8 mouse cellular contexts compared by ENCODE assay signal in genomic region chr6:88906369-88907108, GRCm38 (mm10). TPM values are rescaled to one million over a fixed set of nuclear protein-coding genes. Genes with fewer than 3 reads are reported as not detected.
DNase-seq lines count a peak whose midpoint lies in the region; ATAC-seq and TF ChIP-seq lines count a peak whose summit lies in the region.

No protein-coding gene starts in this region.

- WGBS in limb, embryonic 14.5 days = 17% methylated on average over 16 of the region's 16 CpGs
- 19% methylated on average over 16 of the region's 16 CpGs for WGBS in midbrain, embryonic 15.5 days

- H3K27me3 ChIP-seq in limb, embryonic 14.5 days (ENCODE audit: control insufficient read depth, insufficient read depth, low read length) = no peaks in the 10 kb centered on the region
- no peaks in the 10 kb centered on the region for H3K27me3 ChIP-seq in midbrain, embryonic 15.5 days (replicated peaks)

- H3K4me1 ChIP-seq in cortical plate, adult 2 months (ENCODE audit: control insufficient read depth, insufficient read depth, low read length) = peaks cover 5% of the 10 kb centered on the region
- peaks cover 16% of the 10 kb centered on the region for H3K4me1 ChIP-seq in limb, embryonic 14.5 days (ENCODE audit: control insufficient read depth, insufficient read depth, low read length)
- H3K4me1 ChIP-seq in midbrain, embryonic 15.5 days = peaks cover 30% of the 10 kb centered on the region

- DNase-seq in A20 (ENCODE audit: low read depth, low spot score) = peak; percentile 68
- peak; percentile 60 for DNase-seq in T-cell, adult 2 months (ENCODE audit: low spot score)
- DNase-seq in heart, adult 18-20 months = peak; percentile 73 to 77
- DNase-seq in kidney, adult 11 months = peak; percentile 76
- peak; percentile 74 for DNase-seq in limb, embryonic 14.5 days (ENCODE audit: low spot score)
- peak; percentile 70 to 82 for DNase-seq in spleen, postnatal 4 days (ENCODE audit: low spot score in 2 of 2)

- TF ChIP-seq CTCF in cortical plate, adult 2 months (IDR thresholded peaks at IDR 0.05; ENCODE audit: extremely low read depth, insufficient read depth, low read length) = peak; percentile 89

- H3K4me3 ChIP-seq in cortical plate, adult 2 months (ENCODE audit: insufficient read depth, low read length) = no peak overlapping the region
- no peak overlapping the region for H3K4me3 ChIP-seq in limb, embryonic 14.5 days (replicated peaks; ENCODE audit: low read length)
- no peak overlapping the region for H3K4me3 ChIP-seq in midbrain, embryonic 15.5 days

- peak; percentile 23; the same call in 1 of the 2 replicates for ATAC-seq in limb, embryonic 14.5 days (ENCODE audit: low FRiP score, low read depth)
- ATAC-seq in midbrain, embryonic 15.5 days (replicated peaks) = no peak

- H3K27ac ChIP-seq in cortical plate, adult 2 months (ENCODE audit: insufficient read depth, low read length) = no peak overlapping the region
- H3K27ac ChIP-seq in limb, embryonic 14.5 days (replicated peaks; ENCODE audit: low read depth, low read length) = no peak overlapping the region
- no peak overlapping the region for H3K27ac ChIP-seq in midbrain, embryonic 15.5 days

- H3K36me3 ChIP-seq in limb, embryonic 14.5 days (ENCODE audit: control insufficient read depth, insufficient read depth, low read length) = peaks cover 36% of the 10 kb centered on the region
- H3K36me3 ChIP-seq in midbrain, embryonic 15.5 days (replicated peaks) = peaks cover 3% of the 10 kb centered on the region; the same call in 1 of the 2 replicates

- H3K4me2 ChIP-seq in limb, embryonic 14.5 days (replicated peaks; ENCODE audit: low read depth, low read length, severe bottlenecking) = peak overlapping the region; percentile 18; the same call in 1 of the 2 replicates
- H3K4me2 ChIP-seq in midbrain, embryonic 15.5 days = 0 out of 2 replicates have a peak overlapping the region, but pooled peaks have one; percentile 15

- H3K9me3 ChIP-seq in limb, embryonic 14.5 days (ENCODE audit: control insufficient read depth, low read length) = no peaks in the 10 kb centered on the region
- no peaks in the 10 kb centered on the region for H3K9me3 ChIP-seq in midbrain, embryonic 15.5 days

- TF ChIP-seq POLR2A in cortical plate, adult 2 months (IDR thresholded peaks at IDR 0.05; ENCODE audit: extremely low read depth, insufficient read depth, low read length) = no peak
- TF ChIP-seq POLR2A in limb, embryonic 14.5 days (IDR thresholded peaks at IDR 0.05; ENCODE audit: borderline replicate concordance, extremely low read depth, insufficient read depth, insufficient read length) = no peak

- H3K9ac ChIP-seq in limb, embryonic 14.5 days (ENCODE audit: low read depth, low read length, severe bottlenecking) = no peak overlapping the region
- no peak overlapping the region for H3K9ac ChIP-seq in midbrain, embryonic 15.5 days

RNA-seq across cellular contexts. Expression of gene Tpra1, which starts 4.5 kb away (rescaled TPM):
- 98.9 and 105 TPM in 2 replicates for polyA plus RNA-seq in cortical plate, adult 2 months (2012; rRNA removed)
- total RNA-seq in heart, adult 18-20 months (2021) = 10 to 100 TPM; 35.0 to 37.1 TPM
- 141 and 190 TPM in 2 replicates for polyA plus RNA-seq in limb, embryonic 14.5 days (2012; rRNA removed)
- polyA plus RNA-seq in limb, embryonic 14.5 days (2014; fragmentation: Nextera tagmentation; extraction: Ambion mirVana) = 62.2 and 65.7 TPM in 2 replicates
- polyA plus RNA-seq in midbrain, embryonic 15.5 days (2015; fragmentation: Nextera tagmentation; extraction: Ambion mirVana) = 102 and 103 TPM in 2 replicates

RNA-seq across cellular contexts. Expression of gene Mcm2, which starts 8.0 kb away (rescaled TPM):
- 4.4 TPM in 2 replicates for polyA plus RNA-seq in cortical plate, adult 2 months (2012; rRNA removed)
- total RNA-seq in heart, adult 18-20 months (2021) = 1 to 10 TPM; 4.7 to 5.6 TPM
- polyA plus RNA-seq in limb, embryonic 14.5 days (2012; rRNA removed) = 107 and 122 TPM in 2 replicates
- polyA plus RNA-seq in limb, embryonic 14.5 days (2014; fragmentation: Nextera tagmentation; extraction: Ambion mirVana) = 108 and 111 TPM in 2 replicates
- 24.7 and 28.8 TPM in 2 replicates for polyA plus RNA-seq in midbrain, embryonic 15.5 days (2015; fragmentation: Nextera tagmentation; extraction: Ambion mirVana)

RNA-seq across cellular contexts. Expression of gene Podxl2, which starts 31.7 kb away (rescaled TPM):
- polyA plus RNA-seq in cortical plate, adult 2 months (2012; rRNA removed) = 381 and 408 TPM in 2 replicates
- 10 to 100 TPM; 15.0 to 18.8 TPM for total RNA-seq in heart, adult 18-20 months (2021)
- polyA plus RNA-seq in limb, embryonic 14.5 days (2012; rRNA removed) = 192 and 242 TPM in 2 replicates
- polyA plus RNA-seq in limb, embryonic 14.5 days (2014; fragmentation: Nextera tagmentation; extraction: Ambion mirVana) = 96.2 and 97.2 TPM in 2 replicates
- polyA plus RNA-seq in midbrain, embryonic 15.5 days (2015; fragmentation: Nextera tagmentation; extraction: Ambion mirVana) = 697 and 723 TPM in 2 replicates
